Mouse (Mus musculus) CH12.LX (cell line): Measurements from ENCODE around the gene Cdc42. TPM values are rescaled to one million over a fixed set of nuclear protein-coding genes. Genes with fewer than 3 reads are reported as not detected.

Source experiments
- DNase-seq: peaks from one replicate; pipeline ENCODE4 v3.0.0-alpha.2; 2013; ENCODE audit errors: extremely low read depth
- H3K27ac ChIP-seq: 2 replicates; pipeline ENCODE4 v1.5.1; 2012; ENCODE audit warnings: low read depth, mild to moderate bottlenecking, control low read depth, moderate library complexity; ENCODE audit not compliant: insufficient read depth
- H3K27me3 ChIP-seq: replicated peaks from 2 replicates; pipeline ENCODE3; 2012; ENCODE audit warnings: inconsistent platforms
- H3K36me3 ChIP-seq, 2 experiments: replicated peaks in 1 of 2; 2 replicates each; pipeline versions ENCODE3 to v1.6.1; 2012; ENCODE audit warnings: inconsistent platforms in 1 of 2, low read length in 1 of 2, mild to moderate bottlenecking in 1 of 2, mixed read lengths in 1 of 2, moderate library complexity in 1 of 2; ENCODE audit not compliant: control insufficient read depth in 1 of 2, insufficient read depth in 1 of 2
- H3K4me1 ChIP-seq, 2 experiments: 2 replicates each; pipeline ENCODE4 v1.6.1; 2012; ENCODE audit warnings: inconsistent platforms in 1 of 2, moderate library complexity in 1 of 2; ENCODE audit not compliant: insufficient read depth in 2 of 2, control insufficient read depth in 1 of 2
- H3K4me2 ChIP-seq: 2 replicates; pipeline ENCODE4 v1.6.1; 2012; ENCODE audit warnings: low read depth, mild to moderate bottlenecking, control low read depth; ENCODE audit not compliant: poor library complexity, insufficient read depth, severe bottlenecking
- H3K4me3 ChIP-seq, 3 experiments: fragments of 150-350 bp in 1 of 3; sonication (generic) in 1 of 3; replicated peaks in 1 of 3; 2 replicates each; pipeline versions ENCODE3 to v1.5.1; 2011 to 2012; ENCODE audit warnings: low read depth in 2 of 3, low read length in 2 of 3, mild to moderate bottlenecking in 2 of 3, moderate library complexity in 2 of 3, control low read depth in 1 of 3, improper control_type of control experiment in 1 of 3, inconsistent platforms in 1 of 3, mixed read lengths in 1 of 3; ENCODE audit not compliant: poor library complexity in 1 of 3
- H3K79me2 ChIP-seq: replicated peaks from 2 replicates; pipeline ENCODE4 v1.6.1; 2012; ENCODE audit warnings: mild to moderate bottlenecking, moderate library complexity; ENCODE audit not compliant: control insufficient read depth, poor library complexity, insufficient read depth, severe bottlenecking; ENCODE audit errors: extremely low read depth
- H3K9ac ChIP-seq: 2 replicates; pipeline ENCODE4 v1.6.1; 2012; ENCODE audit warnings: low read depth, mild to moderate bottlenecking, control low read depth, moderate library complexity; ENCODE audit not compliant: insufficient read depth
- H3K9me3 ChIP-seq: replicated peaks from 2 replicates; pipeline ENCODE3; 2012; ENCODE audit warnings: low read length, inconsistent platforms, mixed read lengths
- BHLHE40 ChIP-seq: IDR thresholded peaks from 2 replicates; pipeline ENCODE4 v1.6.1; 2011; ENCODE audit warnings: mild to moderate bottlenecking, low read depth, low read length, improper control_type of control experiment
- CHD1 ChIP-seq: IDR thresholded peaks from 2 replicates; pipeline ENCODE4 v1.6.1; 2012; ENCODE audit warnings: low read depth, low read length, improper control_type of control experiment, inconsistent platforms
- CHD2 ChIP-seq: IDR thresholded peaks from 2 replicates; pipeline ENCODE4 v1.6.1; 2011; ENCODE audit warnings: low read length, improper control_type of control experiment
- ELF1 ChIP-seq: IDR thresholded peaks from 2 replicates; pipeline ENCODE4 v1.6.1; 2014; ENCODE audit warnings: low read depth, mild to moderate bottlenecking, inconsistent platforms, low read length, improper control_type of control experiment
- EP300 ChIP-seq: IDR thresholded peaks from 2 replicates; pipeline ENCODE4 v1.6.1; 2011; ENCODE audit warnings: low read length, improper control_type of control experiment
- ETS1 ChIP-seq: conservative IDR thresholded peaks from 2 replicates; pipeline ENCODE4 v1.6.1; 2012; ENCODE audit warnings: low read depth, mild to moderate bottlenecking, inconsistent platforms, low read length, improper control_type of control experiment, moderate library complexity
- HCFC1 ChIP-seq: IDR thresholded peaks from 2 replicates; pipeline ENCODE4 v1.6.1; 2012; ENCODE audit warnings: low read depth, mild to moderate bottlenecking, inconsistent platforms, low read length, improper control_type of control experiment
- IRF4 ChIP-seq: IDR thresholded peaks from 2 replicates; pipeline ENCODE4 v1.6.1; 2014; ENCODE audit warnings: low read depth, mild to moderate bottlenecking, inconsistent platforms, low read length, improper control_type of control experiment
- MAX ChIP-seq: IDR thresholded peaks from 2 replicates; pipeline ENCODE4 v1.6.1; 2011; ENCODE audit warnings: low read length, improper control_type of control experiment
- MAZ ChIP-seq: IDR thresholded peaks from 2 replicates; pipeline ENCODE4 v1.6.1; 2012; ENCODE audit warnings: low read depth, mild to moderate bottlenecking, inconsistent platforms, low read length, improper control_type of control experiment, moderate library complexity
- MEF2A ChIP-seq: IDR thresholded peaks from 2 replicates; pipeline ENCODE4 v1.6.1; 2014; ENCODE audit warnings: low read depth, mild to moderate bottlenecking, inconsistent platforms, low read length, improper control_type of control experiment, borderline replicate concordance
- MXI1 ChIP-seq: IDR thresholded peaks from 2 replicates; pipeline ENCODE4 v1.6.1; 2011; ENCODE audit warnings: mild to moderate bottlenecking, low read depth, low read length, improper control_type of control experiment
- MYC ChIP-seq: IDR thresholded peaks from 2 replicates; pipeline ENCODE4 v1.6.1; 2011; ENCODE audit warnings: low read depth, mild to moderate bottlenecking, improper control_type of control experiment, low read length
- NELFE ChIP-seq: IDR thresholded peaks from 2 replicates; pipeline ENCODE4 v1.6.1; 2011; ENCODE audit warnings: low read depth, low read length, improper control_type of control experiment
- NRF1 ChIP-seq: IDR thresholded peaks from 2 replicates; pipeline ENCODE4 v1.6.1; 2014; ENCODE audit warnings: low read depth, mild to moderate bottlenecking, inconsistent platforms, low read length, improper control_type of control experiment, moderate library complexity
- PAX5 ChIP-seq: IDR thresholded peaks from 2 replicates; pipeline ENCODE4 v1.6.1; 2012; ENCODE audit warnings: low read length, inconsistent platforms, mixed read lengths
- POLR2A ChIP-seq: IDR thresholded peaks from 2 replicates; pipeline ENCODE4 v1.6.1; 2011; ENCODE audit warnings: low read depth, mild to moderate bottlenecking, improper control_type of control experiment, low read length
- POLR2AphosphoS2 ChIP-seq: IDR thresholded peaks from 2 replicates; pipeline ENCODE4 v1.6.1; 2011; ENCODE audit warnings: low read depth, low read length, improper control_type of control experiment
- RAD21 ChIP-seq: IDR thresholded peaks from 2 replicates; pipeline ENCODE4 v1.6.1; 2011; ENCODE audit warnings: low read depth, mild to moderate bottlenecking, low read length, improper control_type of control experiment, moderate library complexity
- RCOR1 ChIP-seq: conservative IDR thresholded peaks from 2 replicates; pipeline ENCODE4 v1.6.1; 2012; ENCODE audit warnings: low read depth, mild to moderate bottlenecking, inconsistent platforms, low read length, improper control_type of control experiment
- SIN3A ChIP-seq: IDR thresholded peaks from 2 replicates; pipeline ENCODE4 v1.6.1; 2012; ENCODE audit warnings: low read length, improper control_type of control experiment, inconsistent platforms
- SMC3 ChIP-seq: IDR thresholded peaks from 2 replicates; pipeline ENCODE4 v1.6.1; 2011; ENCODE audit warnings: low read depth, low read length, improper control_type of control experiment
- USF1 ChIP-seq: IDR thresholded peaks from 2 replicates; pipeline ENCODE4 v1.6.1; 2014; ENCODE audit warnings: low read depth, mild to moderate bottlenecking, inconsistent platforms, low read length, improper control_type of control experiment
- ZC3H11A ChIP-seq: IDR thresholded peaks from 2 replicates; pipeline ENCODE4 v1.6.1; 2012; ENCODE audit warnings: low read depth, mild to moderate bottlenecking, inconsistent platforms, low read length, improper control_type of control experiment
- ZKSCAN1 ChIP-seq: IDR thresholded peaks from 2 replicates; pipeline ENCODE4 v1.6.1; 2012; ENCODE audit warnings: low read depth, inconsistent platforms, low read length, improper control_type of control experiment, borderline replicate concordance
- ZMIZ1 ChIP-seq: IDR thresholded peaks from 2 replicates; pipeline ENCODE4 v1.6.1; 2012; ENCODE audit warnings: low read depth, mild to moderate bottlenecking, inconsistent platforms, low read length, improper control_type of control experiment
- dilution Hi-C: fragments of 300-500 bp; cut with MboI; formaldehyde crosslinking; loops from 2 replicates; pipeline ENCODE4 v1.14.3; 2020; ENCODE audit warnings: low sequenced_read_pairs; ENCODE audit not compliant: extremely low pct_unique_long_range_greater_than_20kb, extremely low pct_ligation_motif_present
- in situ Hi-C: fragments of 300-500 bp; cut with MboI; formaldehyde crosslinking; loops from 3 replicates; pipeline ENCODE4 v1.14.3; 2019; ENCODE audit warnings: low sequenced_read_pairs, low pct_ligation_motif_present, low pct_unique_long_range_greater_than_20kb, mixed read lengths
- polyA plus RNA-seq: library from polyadenylated mRNA; unstranded; fragments of >175 nt; gene quantifications from 2 replicates; pipeline ENCODE4 v1.2.1, GENCODE M21; 2012; ENCODE audit warnings: low read depth; ENCODE audit not compliant: insufficient read length
- total RNA-seq, 2 experiments: library from RNA; depleted of rRNA; stranded (reverse); fragments of 300-350 nt in 1 of 2; fragments of >200 nt in 1 of 2; gene quantifications; 2 replicates each; pipeline ENCODE4 v1.2.3; 2012 to 2014

Cdc42 gene
- total and polyA plus RNA-seq, 3 experiments, result 209 to 594 (median 378) TPM

- Histone ChIP-seq H3K4me2 (no peak overlapping the region), H3K9me3 (no peaks in the 10 kb centered on the region), H3K27me3 (peaks cover 87% of the 10 kb centered on the region), H3K79me2 (no peaks in the 10 kb centered on the region)
- dilution Hi-C loops, result no loop called here
- no peak for TF ChIP-seq BHLHE40
- TF ChIP-seq ETS1, result no peak
- TF ChIP-seq ZC3H11A, result no peak
- no peak for TF ChIP-seq NELFE
- TF ChIP-seq RCOR1, result no peak
- no peak for TF ChIP-seq IRF4
- TF ChIP-seq EP300, result no peak
- TF ChIP-seq CHD1, result no peak
- no peak for TF ChIP-seq PAX5
- no peak for TF ChIP-seq NRF1
- no peak for TF ChIP-seq USF1
- no peak for TF ChIP-seq POLR2A
- TF ChIP-seq RAD21, result no peak
- no peak for TF ChIP-seq MYC
- no peak for TF ChIP-seq MAZ
- TF ChIP-seq ZKSCAN1, result no peak
- TF ChIP-seq HCFC1, result no peak
- TF ChIP-seq CHD2, result no peak
- no peak for TF ChIP-seq MAX
- no peak for TF ChIP-seq ELF1
- TF ChIP-seq, all 38 proteins: peak for 0
- Histone ChIP-seq H3K27ac (no peak overlapping the region), H3K36me3 (no peaks in the 10 kb centered on the region), H3K9ac (no peak overlapping the region), H3K4me3 (no peak overlapping the region), H3K4me1 (no peaks in the 10 kb centered on the region)
- no peak for DNase-seq
- in situ Hi-C loops, result loop anchor here (5.0 to 10.0 kb wide), 2 partner anchors 204 to 391 kb away; partner anchors contain the start of genes C1qa and C1qc
Observed at GRCm38 (mm10) chr4:137285876-137286661, 71.5 kb downstream of the Cdc42 start.

GRCm38 (mm10) chr4:137283407-137283732 is 74.2 kb downstream of the Cdc42 start:
- Histone ChIP-seq H3K9ac (no peak overlapping the region), H3K4me2 (no peak overlapping the region), H3K4me3 (no peak overlapping the region), H3K9me3 (no peaks in the 10 kb centered on the region), H3K27me3 (peaks cover 91% of the 10 kb centered on the region), H3K36me3 (no peaks in the 10 kb centered on the region), H3K79me2 (no peaks in the 10 kb centered on the region), H3K27ac (no peak overlapping the region), H3K4me1 (no peaks in the 10 kb centered on the region; a peak in 1 of 4 replicates)
- dilution Hi-C loops (no loop called here), in situ Hi-C loops (loop anchor here (10.0 kb wide), 1 partner anchor 389 kb away; the partner anchor contains the start of genes C1qa and C1qc)
- DNase-seq, result no peak
- TF ChIP-seq ZC3H11A (no peak), MEF2A (no peak), SIN3A (no peak), ELF1 (no peak), SMC3 (no peak), ZMIZ1 (no peak), ETS1 (no peak), HCFC1 (no peak), POLR2AphosphoS2 (no peak), MXI1 (no peak), EP300 (no peak), MAZ (no peak)
